Mouse (Mus musculus) limb, embryonic 14.5 days (tissue): ENCODE data around the gene Gm20716. TPM values are rescaled to one million over a fixed set of nuclear protein-coding genes. Genes with fewer than 3 reads are reported as not detected.
A peak's percentile ranks its signal among the peaks of the same experiment; 100 is the strongest.

Experiments
- ATAC-seq: fragments of 200-750 bp; cut with Nextera tagmentation; 2 replicates; pipeline ENCODE4 v1.8.0; 2017; ENCODE audit warnings: low read depth, moderate number of reproducible peaks, moderate TSS enrichment; ENCODE audit not compliant: low FRiP score
- DNase-seq: peaks from one replicate; pipeline ENCODE4 v3.0.0-alpha.2; 2015; ENCODE audit warnings: low spot score
- H3K27ac ChIP-seq: fragments of 300-500 bp; sonication (generic); replicated peaks from 2 replicates; pipeline ENCODE4 v1.5.1; 2014; ENCODE audit warnings: low read depth, mild to moderate bottlenecking, low read length, moderate library complexity, mixed read lengths
- H3K27me3 ChIP-seq: fragments of 300-500 bp; sonication (generic); 2 replicates; pipeline ENCODE4 v1.6.1; 2014; ENCODE audit warnings: low read length, mixed read lengths; ENCODE audit not compliant: control insufficient read depth, insufficient read depth
- H3K36me3 ChIP-seq: fragments of 300-500 bp; sonication (generic); 2 replicates; pipeline ENCODE4 v1.6.1; 2014; ENCODE audit warnings: mild to moderate bottlenecking, low read length, moderate library complexity, mixed read lengths; ENCODE audit not compliant: control insufficient read depth, insufficient read depth
- H3K4me1 ChIP-seq: fragments of 300-500 bp; sonication (generic); 2 replicates; pipeline ENCODE4 v1.6.1; 2014; ENCODE audit warnings: antibody characterized with exemption, low read length, mixed read lengths; ENCODE audit not compliant: control insufficient read depth, insufficient read depth
- H3K4me2 ChIP-seq: fragments of 300-500 bp; sonication (generic); replicated peaks from 2 replicates; pipeline ENCODE4 v1.6.1; 2014; ENCODE audit warnings: low read depth, mild to moderate bottlenecking, low read length, moderate library complexity; ENCODE audit not compliant: severe bottlenecking
- H3K4me3 ChIP-seq: fragments of 300-500 bp; sonication (generic); replicated peaks from 2 replicates; pipeline ENCODE4 v1.5.1; 2014; ENCODE audit warnings: low read length
- H3K9ac ChIP-seq: fragments of 300-500 bp; sonication (generic); 2 replicates; pipeline ENCODE4 v1.6.1; 2014; ENCODE audit warnings: mild to moderate bottlenecking, low read depth, low read length, moderate library complexity; ENCODE audit not compliant: severe bottlenecking
- H3K9me3 ChIP-seq: fragments of 300-500 bp; sonication (generic); 2 replicates; pipeline ENCODE4 v1.6.1; 2016; ENCODE audit warnings: low read length; ENCODE audit not compliant: control insufficient read depth
- POLR2A ChIP-seq: fragments of 200-500 bp; IDR thresholded peaks from 2 replicates; pipeline ENCODE4 v1.8.0; 2012; ENCODE audit warnings: inconsistent platforms, mild to moderate bottlenecking, moderate library complexity, borderline replicate concordance; ENCODE audit not compliant: insufficient read depth, insufficient read length; ENCODE audit errors: extremely low read depth
- WGBS: fragments of 180-500 bp; shearing (Covaris S2); extraction: QIAGEN DNeasy Blood & Tissue Kit; methylation state at CpG from one replicate; pipeline ENCODE4 v1.1.7; 2014; 5-methylcytosine and 5-hydroxymethylcytosine counted together
- polyA plus RNA-seq, 2 experiments: library from polyadenylated mRNA; depleted of rRNA in 1 of 2; stranded (reverse) in 1 of 2; unstranded in 1 of 2; fragments of >200 nt; fragmentation: Nextera tagmentation in 1 of 2; extraction: Ambion mirVana in 1 of 2; gene quantifications; 2 replicates each; pipeline versions ENCODE4 v1.2.1 to v1.2.3; 2012 to 2014

Gene Gm20716
- polyA plus RNA-seq, 2 experiments, result 22.9 to 28.6 TPM

GRCm38 (mm10) chr2:168170167-168170685 is 59.9 kb downstream of the Gm20716 start:
- Histone ChIP-seq H3K9ac (0 out of 2 replicates have a peak overlapping the region, but pooled peaks have one; percentile 25), H3K9me3 (no peaks in the 10 kb centered on the region), H3K36me3 (peaks cover 14% of the 10 kb centered on the region), H3K27me3 (no peaks in the 10 kb centered on the region), H3K27ac (peak overlapping the region; percentile 89), H3K4me1 (peaks cover 37% of the 10 kb centered on the region), H3K4me2 (peak overlapping the region; percentile 28), H3K4me3 (no peak overlapping the region)
- no peak for TF ChIP-seq POLR2A
- WGBS, result 8% methylated on average over 13 of the region's 13 CpGs
- ATAC-seq (0 out of 2 replicates have a peak, but pooled peaks have one; percentile 25), DNase-seq (no peak)

- Histone ChIP-seq H3K9me3 (no peaks in the 10 kb centered on the region), H3K9ac (0 out of 2 replicates have a peak overlapping the region, but pooled peaks have one; percentile 25), H3K4me2 (peak overlapping the region; percentile 28), H3K4me3 (no peak overlapping the region), H3K4me1 (peaks cover 37% of the 10 kb centered on the region), H3K27me3 (no peaks in the 10 kb centered on the region), H3K36me3 (peaks cover 10% of the 10 kb centered on the region), H3K27ac (peak overlapping the region; percentile 89)
- 0% methylated on average over 9 of the region's 9 CpGs for WGBS
- DNase-seq (no peak), ATAC-seq (no peak)
- no peak for TF ChIP-seq POLR2A
Measured at GRCm38 (mm10) chr2:168169800-168170113, 60.4 kb downstream of the Gm20716 start.

- ATAC-seq (peak; percentile 80), DNase-seq (peak; percentile 70)
- Histone ChIP-seq H3K4me3 (no peak overlapping the region), H3K27me3 (no peaks in the 10 kb centered on the region), H3K4me1 (peaks cover 37% of the 10 kb centered on the region), H3K36me3 (peaks cover 5% of the 10 kb centered on the region; the same call in 1 of the 2 replicates), H3K9ac (no peak overlapping the region; the same call in 1 of the 2 replicates), H3K9me3 (no peaks in the 10 kb centered on the region), H3K4me2 (peak overlapping the region; percentile 28), H3K27ac (peak overlapping the region; percentile 89)
- no peak for TF ChIP-seq POLR2A
- WGBS, result 14% methylated on average over 9 of the region's 9 CpGs
Measured at GRCm38 (mm10) chr2:168168892-168169799, 61.0 kb downstream of the Gm20716 start.

GRCm38 (mm10) chr2:168167781-168168180 is 62.4 kb downstream of the Gm20716 start:
- Histone ChIP-seq H3K4me1 (peaks cover 37% of the 10 kb centered on the region), H3K4me2 (no peak overlapping the region), H3K36me3 (no peaks in the 10 kb centered on the region), H3K27ac (no peak overlapping the region; the same call in 1 of the 2 replicates), H3K27me3 (no peaks in the 10 kb centered on the region), H3K9me3 (no peaks in the 10 kb centered on the region), H3K4me3 (no peak overlapping the region), H3K9ac (no peak overlapping the region)
- WGBS, result 62% methylated on average over 3 of the region's 3 CpGs
- no peak for TF ChIP-seq POLR2A
- DNase-seq (no peak), ATAC-seq (no peak)

GRCm38 (mm10) chr2:168166750-168167460 is 63.3 kb downstream of the Gm20716 start:
- WGBS, result 39% methylated on average over 21 of the region's 21 CpGs
- no peak overlapping the region for H3K4me2 ChIP-seq
- no peak overlapping the region for H3K9ac ChIP-seq
- peaks cover 40% of the 10 kb centered on the region for H3K4me1 ChIP-seq
- ATAC-seq (no peak), DNase-seq (no peak)
- no peaks in the 10 kb centered on the region for H3K9me3 ChIP-seq
- no peak for TF ChIP-seq POLR2A
- H3K36me3 ChIP-seq, result no peaks in the 10 kb centered on the region
- no peaks in the 10 kb centered on the region for H3K27me3 ChIP-seq
- H3K27ac ChIP-seq, result no peak overlapping the region; the same call in 1 of the 2 replicates
- no peak overlapping the region for H3K4me3 ChIP-seq
